Mouse (Mus musculus) hindbrain, embryonic 12.5 days (tissue): ENCODE measurements around the gene Cdk15. TPM values are rescaled to one million over a fixed set of nuclear protein-coding genes. Genes with fewer than 3 reads are reported as not detected.
A peak's percentile ranks its signal among the peaks of the same experiment; 100 is the strongest.

Experiments used
- ATAC-seq: fragments of 200-750 bp; cut with Nextera tagmentation; 2 replicates; pipeline ENCODE4 v1.8.0; 2017; ENCODE audit warnings: moderate TSS enrichment; ENCODE audit not compliant: low FRiP score
- H3K27ac ChIP-seq: fragments of 300-500 bp; sonication (generic); 2 replicates; pipeline ENCODE4 v1.5.1; 2016; ENCODE audit warnings: mild to moderate bottlenecking
- H3K27me3 ChIP-seq: fragments of 300-500 bp; sonication (generic); 2 replicates; pipeline ENCODE4 v1.6.1; 2016; ENCODE audit warnings: mild to moderate bottlenecking
- H3K36me3 ChIP-seq: fragments of 300-500 bp; sonication (generic); 2 replicates; pipeline ENCODE4 v1.6.1; 2016; ENCODE audit warnings: mild to moderate bottlenecking
- H3K4me1 ChIP-seq: fragments of 300-500 bp; sonication (generic); 2 replicates; pipeline ENCODE4 v1.6.1; 2016
- H3K4me2 ChIP-seq: fragments of 300-500 bp; sonication (generic); replicated peaks from 2 replicates; pipeline ENCODE4 v1.6.1; 2016; ENCODE audit warnings: mild to moderate bottlenecking
- H3K4me3 ChIP-seq: fragments of 300-500 bp; sonication (generic); 2 replicates; pipeline ENCODE4 v1.5.1; 2016; ENCODE audit warnings: mild to moderate bottlenecking
- H3K9ac ChIP-seq: fragments of 300-500 bp; sonication (generic); 2 replicates; pipeline ENCODE4 v1.6.1; 2016; ENCODE audit warnings: mild to moderate bottlenecking, moderate library complexity
- H3K9me3 ChIP-seq: fragments of 300-500 bp; sonication (generic); replicated peaks from 2 replicates; pipeline ENCODE4 v1.6.1; 2016; ENCODE audit warnings: mild to moderate bottlenecking
- WGBS: fragments of 180-500 bp; shearing (Covaris S2); methylation state at CpG from one replicate; pipeline ENCODE4 v1.1.7; 2016; 5-methylcytosine and 5-hydroxymethylcytosine counted together
- polyA plus RNA-seq: library from polyadenylated mRNA; unstranded; fragments of >200 nt; fragmentation: Nextera tagmentation; extraction: Ambion mirVana; gene quantifications from 2 replicates; pipeline ENCODE4 v1.2.1, GENCODE M21; 2016

Cdk15 gene
- polyA plus RNA-seq, 1 experiment from 2014 or later: 1.4 TPM

GRCm38 (mm10) chr1:59389181-59389580 is 132.5 kb downstream of the Cdk15 start:
- H3K4me1 ChIP-seq: peaks cover 8% of the 10 kb centered on the region
- no peaks in the 10 kb centered on the region for H3K36me3 ChIP-seq
- no peak overlapping the region for H3K4me2 ChIP-seq
- H3K4me3 ChIP-seq: no peak overlapping the region
- WGBS: 81% methylated on average over 6 of the region's 6 CpGs
- H3K27ac ChIP-seq: no peak overlapping the region
- H3K9ac ChIP-seq: no peak overlapping the region
- H3K27me3 ChIP-seq: no peaks in the 10 kb centered on the region
- ATAC-seq: no peak
- no peaks in the 10 kb centered on the region for H3K9me3 ChIP-seq

DNA sequence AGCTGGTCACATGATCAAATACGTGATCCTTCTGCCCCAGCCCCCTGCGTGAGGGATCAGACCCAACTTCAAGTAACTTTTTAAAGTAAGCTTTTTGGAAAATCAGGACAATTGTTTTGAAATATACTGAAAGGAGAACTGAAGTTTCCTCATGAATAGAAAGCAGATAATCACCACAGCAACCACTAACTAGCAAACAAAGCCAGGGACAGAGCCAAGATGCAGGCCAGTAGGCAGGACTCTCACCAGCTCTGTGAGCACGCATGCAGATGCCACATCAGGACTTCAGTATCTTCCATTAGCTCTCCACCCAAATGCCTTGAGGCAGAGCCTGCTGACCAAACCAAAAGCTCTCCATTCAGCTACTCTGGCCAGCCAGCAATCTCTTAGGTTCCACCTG is 135.0 kb downstream of the Cdk15 start:
- Histone ChIP-seq H3K4me3 (no peak overlapping the region), H3K4me2 (no peak overlapping the region), H3K27ac (no peak overlapping the region), H3K4me1 (peaks cover 21% of the 10 kb centered on the region), H3K9me3 (no peaks in the 10 kb centered on the region), H3K36me3 (no peaks in the 10 kb centered on the region), H3K9ac (no peak overlapping the region), H3K27me3 (no peaks in the 10 kb centered on the region)
- no peak for ATAC-seq
- WGBS: 69% methylated on average over 3 of the region's 3 CpGs

- ATAC-seq: no peak
- Histone ChIP-seq H3K27ac (peak overlapping the region; percentile 30; the same call in 1 of the 2 replicates), H3K27me3 (no peaks in the 10 kb centered on the region), H3K4me3 (no peak overlapping the region), H3K4me1 (peaks cover 16% of the 10 kb centered on the region), H3K4me2 (no peak overlapping the region), H3K9me3 (no peaks in the 10 kb centered on the region), H3K9ac (no peak overlapping the region), H3K36me3 (no peaks in the 10 kb centered on the region)
- 71% methylated on average over 4 of the region's 4 CpGs for WGBS
Measured at GRCm38 (mm10) chr1:59394072-59394471, 137.4 kb downstream of the Cdk15 start.

GRCm38 (mm10) chr1:59394616-59395015 is 137.9 kb downstream of the Cdk15 start:
- H3K9ac ChIP-seq: no peak overlapping the region
- peak; percentile 70 for ATAC-seq
- H3K36me3 ChIP-seq: no peaks in the 10 kb centered on the region
- peak overlapping the region; percentile 41; the same call in 1 of the 2 replicates for H3K27ac ChIP-seq
- no peaks in the 10 kb centered on the region for H3K27me3 ChIP-seq
- 18% methylated on average over 6 of the region's 6 CpGs for WGBS
- H3K9me3 ChIP-seq: no peaks in the 10 kb centered on the region
- H3K4me2 ChIP-seq: no peak overlapping the region
- peaks cover 16% of the 10 kb centered on the region for H3K4me1 ChIP-seq
- H3K4me3 ChIP-seq: no peak overlapping the region

GRCm38 (mm10) chr1:59395992-59396391 is 139.3 kb downstream of the Cdk15 start:
- no peak overlapping the region for H3K4me3 ChIP-seq
- H3K4me2 ChIP-seq: no peak overlapping the region
- ATAC-seq: no peak
- H3K27ac ChIP-seq: no peak overlapping the region
- 54% methylated on average over 2 of the region's 2 CpGs for WGBS
- H3K27me3 ChIP-seq: no peaks in the 10 kb centered on the region
- H3K9ac ChIP-seq: no peak overlapping the region
- no peaks in the 10 kb centered on the region for H3K9me3 ChIP-seq
- peaks cover 16% of the 10 kb centered on the region for H3K4me1 ChIP-seq
- no peaks in the 10 kb centered on the region for H3K36me3 ChIP-seq

DNA sequence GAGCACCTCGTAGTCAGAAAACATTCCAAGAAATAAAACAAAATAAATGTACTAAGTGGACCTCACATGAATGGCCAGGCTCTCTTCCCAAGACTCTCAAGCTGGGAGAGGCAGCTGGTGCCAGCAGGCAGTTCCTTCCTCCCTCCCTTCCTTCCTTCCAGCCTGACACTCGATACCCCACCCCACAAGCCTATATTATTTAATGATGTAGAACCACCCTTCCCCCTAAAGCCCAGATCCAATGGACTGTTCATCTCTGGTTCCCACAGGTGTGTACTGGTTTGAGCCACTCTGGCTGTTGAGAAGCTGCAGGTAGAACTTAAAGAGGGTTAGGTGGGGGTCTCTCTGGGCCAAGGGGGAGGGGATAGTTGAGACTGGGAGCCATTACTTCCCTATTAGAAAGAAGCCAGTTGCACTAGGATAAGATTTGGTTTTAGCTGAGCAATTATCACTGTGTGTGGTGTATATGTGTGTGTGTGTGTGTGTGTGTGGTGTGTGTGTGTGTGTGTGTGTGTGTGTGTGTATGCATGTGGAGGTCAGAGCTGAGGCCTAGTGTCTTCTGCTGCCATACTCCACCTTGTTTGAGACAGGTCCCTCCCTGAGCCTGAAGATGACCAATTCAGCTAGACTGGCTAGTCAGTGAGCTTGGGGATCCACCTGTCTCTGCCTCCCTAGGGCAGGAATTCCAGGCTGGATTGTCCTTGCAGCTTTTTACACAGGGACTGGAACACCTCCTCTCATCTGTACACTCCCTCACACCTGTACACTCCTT is 143.0 kb downstream of the Cdk15 start:
- H3K9ac ChIP-seq: no peak overlapping the region
- ATAC-seq: no peak

GRCm38 (mm10) chr1:59401253-59401652 is 144.5 kb downstream of the Cdk15 start:
- Histone ChIP-seq H3K4me2 (no peak overlapping the region), H3K9me3 (no peaks in the 10 kb centered on the region), H3K4me3 (no peak overlapping the region), H3K9ac (no peak overlapping the region), H3K36me3 (no peaks in the 10 kb centered on the region), H3K4me1 (0 out of 2 replicates have a peak, but pooled peaks cover 3% of the 10 kb centered on the region), H3K27me3 (no peaks in the 10 kb centered on the region), H3K27ac (no peak overlapping the region)
- ATAC-seq: no peak
- 86% methylated on average over 4 of the region's 4 CpGs for WGBS

More for the DNA sequence above, 143.0 kb downstream of the Cdk15 start:
- no peaks in the 10 kb centered on the region for H3K36me3 ChIP-seq
- H3K27me3 ChIP-seq: no peaks in the 10 kb centered on the region
- H3K9me3 ChIP-seq: no peaks in the 10 kb centered on the region
- H3K27ac ChIP-seq: no peak overlapping the region
- no peak overlapping the region for H3K4me3 ChIP-seq
- H3K4me1 ChIP-seq: peaks cover 7% of the 10 kb centered on the region
- H3K4me2 ChIP-seq: no peak overlapping the region
- WGBS: 43% methylated on average over 2 of the region's 2 CpGs

Other genes with a start within 250 kb of the Cdk15 start
- not detected in 2 replicates for gene C2cd6, start 162.0 kb upstream of the Cdk15 start, polyA plus RNA-seq
- 39.9 and 44.1 TPM in 2 replicates for gene Tmem237, start 136.5 kb upstream of the Cdk15 start, polyA plus RNA-seq
- gene Mpp4, start 93.5 kb upstream of the Cdk15 start, polyA plus RNA-seq: 0.59 and 0.81 TPM in 2 replicates
- gene Als2, start 19.7 kb upstream of the Cdk15 start, polyA plus RNA-seq: 24.6 and 24.9 TPM in 2 replicates
- gene Fzd7, start 225.5 kb downstream of the Cdk15 start, polyA plus RNA-seq: 19.0 and 19.4 TPM in 2 replicates